Mouse (Mus musculus) liver, embryonic 14.5 days (tissue): ENCODE data around the gene Wbp2. TPM values are rescaled to one million over a fixed set of nuclear protein-coding genes. Genes with fewer than 3 reads are reported as not detected.

Experiments
- ATAC-seq: fragments of 200-750 bp; cut with Nextera tagmentation; 2 replicates; pipeline ENCODE4 v1.8.0; 2017; ENCODE audit warnings: moderate number of reproducible peaks, mild to moderate bottlenecking, moderate library complexity; ENCODE audit not compliant: insufficient read depth
- DNase-seq, 3 experiments: peaks; one replicate each; pipeline ENCODE4 v3.0.0-alpha.2; 2012 to 2013; ENCODE audit warnings: low read depth in 3 of 3, low spot score in 3 of 3
- H3K27ac ChIP-seq: fragments of 300-500 bp; sonication (generic); 2 replicates; pipeline ENCODE4 v1.5.1; 2014; ENCODE audit warnings: moderate library complexity, mild to moderate bottlenecking, control low read depth, inconsistent platforms
- H3K27me3 ChIP-seq: fragments of 300-500 bp; sonication (generic); 2 replicates; pipeline ENCODE4 v1.6.1; 2014; ENCODE audit warnings: mild to moderate bottlenecking, low read length, moderate library complexity; ENCODE audit not compliant: control insufficient read depth, insufficient read depth
- H3K36me3 ChIP-seq: fragments of 300-500 bp; sonication (generic); replicated peaks from 2 replicates; pipeline ENCODE4 v1.6.1; 2014; ENCODE audit warnings: low read depth; ENCODE audit not compliant: control insufficient read depth, insufficient read depth
- H3K4me1 ChIP-seq, 2 experiments: fragments of 200-500 bp in 1 of 2; fragments of 300-500 bp in 1 of 2; sonication (generic) in 1 of 2; replicated peaks; 2 replicates each; pipeline ENCODE4 v1.6.1; 2012 to 2014; ENCODE audit warnings: antibody characterized with exemption in 1 of 2, inconsistent platforms in 1 of 2, low read length in 1 of 2; ENCODE audit not compliant: control insufficient read depth in 2 of 2, insufficient read depth in 2 of 2
- H3K4me2 ChIP-seq: fragments of 300-500 bp; sonication (generic); 2 replicates; pipeline ENCODE4 v1.6.1; 2014; ENCODE audit warnings: low read depth, mild to moderate bottlenecking, control low read depth, moderate library complexity
- H3K4me3 ChIP-seq, 2 experiments: fragments of 200-500 bp in 1 of 2; fragments of 300-500 bp in 1 of 2; sonication (generic) in 1 of 2; 2 replicates each; pipeline ENCODE4 v1.5.1; 2012 to 2014; ENCODE audit warnings: low read depth in 2 of 2, low read length in 2 of 2, mild to moderate bottlenecking in 2 of 2, control low read depth in 1 of 2, inconsistent platforms in 1 of 2, moderate library complexity in 1 of 2; ENCODE audit not compliant: insufficient read depth in 1 of 2
- H3K9ac ChIP-seq: fragments of 300-500 bp; sonication (generic); replicated peaks from 2 replicates; pipeline ENCODE4 v1.6.1; 2014; ENCODE audit warnings: mild to moderate bottlenecking, control low read depth, moderate library complexity
- H3K9me3 ChIP-seq: fragments of 300-500 bp; sonication (generic); 2 replicates; pipeline ENCODE4 v1.6.1; 2016; ENCODE audit warnings: low read length, mixed read lengths; ENCODE audit not compliant: control insufficient read depth
- CTCF ChIP-seq: IDR thresholded peaks from 2 replicates; pipeline ENCODE4 v1.5.1; 2016; ENCODE audit warnings: antibody characterized with exemption, low read depth, control low read depth
- EP300 ChIP-seq: IDR thresholded peaks from 2 replicates; pipeline ENCODE4 v1.6.1; 2016; ENCODE audit warnings: antibody characterized with exemption, low read depth
- WGBS: fragments of 180-500 bp; shearing (Covaris S2); extraction: QIAGEN DNeasy Blood & Tissue Kit; methylation state at CpG from one replicate; pipeline ENCODE4 v1.1.7; 2014; ENCODE audit not compliant: insufficient replicate concordance; 5-methylcytosine and 5-hydroxymethylcytosine counted together
- polyA plus RNA-seq, 2 experiments: library from polyadenylated mRNA; depleted of rRNA in 1 of 2; stranded (reverse) in 1 of 2; unstranded in 1 of 2; fragments of >200 nt; fragmentation: Nextera tagmentation in 1 of 2; extraction: Ambion mirVana in 1 of 2; gene quantifications; 2 replicates each; pipeline versions ENCODE4 v1.2.1 to v1.2.3; 2012 to 2014

The Wbp2 gene
- polyA plus RNA-seq, 2 experiments: 46.2 to 74.5 TPM

GRCm38 (mm10) chr11:116106154-116106962 is 19.6 kb upstream of the Wbp2 start:
- ATAC-seq: no peak

GRCm38 (mm10) chr11:116105065-116105464 is 18.3 kb upstream of the Wbp2 start:
- Histone ChIP-seq H3K27ac (no peak overlapping the region), H3K9me3 (no peaks in the 10 kb centered on the region), H3K4me2 (no peak overlapping the region), H3K4me3 (no peak overlapping the region), H3K36me3 (no peaks in the 10 kb centered on the region), H3K4me1 (peaks cover 6 to 31% of the 10 kb centered on the region in 2 experiments), H3K27me3 (peaks cover 29% of the 10 kb centered on the region), H3K9ac (no peak overlapping the region)
- DNase-seq: no peak
- no peak for ATAC-seq
- 69% methylated on average over 2 of the region's 2 CpGs for WGBS
- no peak for TF ChIP-seq EP300
- no peak for TF ChIP-seq CTCF

More at GRCm38 (mm10) chr11:116106154-116106962, 19.6 kb upstream of the Wbp2 start:
- H3K9ac ChIP-seq: no peak overlapping the region
- DNase-seq: no peak
- H3K27me3 ChIP-seq: peaks cover 38% of the 10 kb centered on the region
- no peak overlapping the region for H3K27ac ChIP-seq
- H3K4me1 ChIP-seq: peaks cover 6 to 27% of the 10 kb centered on the region in 2 experiments
- H3K36me3 ChIP-seq: no peaks in the 10 kb centered on the region
- TF ChIP-seq CTCF (no peak), EP300 (no peak)
- H3K9me3 ChIP-seq: no peaks in the 10 kb centered on the region
- H3K4me3 ChIP-seq: no peak overlapping the region
- peak overlapping the region; percentile 35 for H3K4me2 ChIP-seq
- 33% methylated on average over 32 of the region's 32 CpGs for WGBS

GRCm38 (mm10) chr11:116104006-116104646 is 17.3 kb upstream of the Wbp2 start:
- Histone ChIP-seq H3K27me3 (peaks cover 20% of the 10 kb centered on the region), H3K4me1 (peaks cover 13 to 41% of the 10 kb centered on the region in 2 experiments), H3K4me2 (no peak overlapping the region), H3K4me3 (no peak overlapping the region), H3K27ac (no peak overlapping the region), H3K9me3 (no peaks in the 10 kb centered on the region), H3K36me3 (no peaks in the 10 kb centered on the region), H3K9ac (no peak overlapping the region)
- DNase-seq (no peak), ATAC-seq (peak; percentile 42; the same call in 1 of the 2 replicates)
- TF ChIP-seq EP300: no peak
- no peak for TF ChIP-seq CTCF
- 36% methylated on average over 14 of the region's 14 CpGs for WGBS

GRCm38 (mm10) chr11:116103572-116103971 is 16.8 kb upstream of the Wbp2 start:
- no peak overlapping the region for H3K9ac ChIP-seq

GRCm38 (mm10) chr11:116102472-116102871 is 15.7 kb upstream of the Wbp2 start:
- H3K27ac ChIP-seq: no peak overlapping the region
- peak overlapping the region; percentile 8; the same call in 1 of the 2 replicates for H3K4me2 ChIP-seq
- H3K9ac ChIP-seq: no peak overlapping the region
- no peaks in the 10 kb centered on the region for H3K9me3 ChIP-seq
- 42% methylated on average over 3 of the region's 4 CpGs for WGBS
- TF ChIP-seq EP300: no peak
- no peak for TF ChIP-seq CTCF
- H3K36me3 ChIP-seq: no peaks in the 10 kb centered on the region
- DNase-seq: no peak
- H3K4me3 ChIP-seq: no peak overlapping the region
- no peak for ATAC-seq
- H3K27me3 ChIP-seq: peaks cover 3% of the 10 kb centered on the region
- H3K4me1 ChIP-seq: peaks cover 13 to 46% of the 10 kb centered on the region in 2 experiments

More at GRCm38 (mm10) chr11:116103572-116103971, 16.8 kb upstream of the Wbp2 start:
- no peak for DNase-seq
- H3K36me3 ChIP-seq: no peaks in the 10 kb centered on the region
- H3K4me3 ChIP-seq: no peak overlapping the region
- WGBS: 52% methylated on average over 12 of the region's 12 CpGs
- no peak overlapping the region for H3K27ac ChIP-seq
- TF ChIP-seq EP300 (no peak), CTCF (no peak)
- no peaks in the 10 kb centered on the region for H3K9me3 ChIP-seq
- peaks cover 14% of the 10 kb centered on the region for H3K27me3 ChIP-seq
- no peak overlapping the region for H3K4me2 ChIP-seq
- peaks cover 13 to 43% of the 10 kb centered on the region in 2 experiments for H3K4me1 ChIP-seq
- no peak for ATAC-seq
